In the genomic region with DNA sequence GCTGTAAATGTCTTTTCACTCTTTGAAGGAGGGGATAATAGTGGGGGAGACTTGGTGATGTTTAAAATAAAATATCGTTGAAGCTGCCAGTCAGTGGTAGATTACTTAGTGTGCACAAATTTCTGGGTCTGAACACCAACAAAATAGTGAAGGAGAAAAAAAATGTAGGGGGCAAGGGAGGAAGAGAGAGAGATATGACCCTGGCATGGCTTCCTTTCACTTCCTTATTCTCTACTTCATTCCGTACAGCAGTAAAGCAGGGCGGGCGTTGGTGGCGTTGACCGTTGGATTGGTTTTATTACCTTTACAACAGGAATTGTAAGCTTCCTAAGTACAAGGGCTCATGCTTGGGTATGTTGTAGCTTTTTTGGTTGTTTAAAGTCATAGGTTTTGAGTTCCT, we compare ENCODE assay signal across 16 mouse cellular contexts. TPM values are rescaled to one million over a fixed set of nuclear protein-coding genes. Genes with fewer than 3 reads are reported as not detected.
DNase-seq lines count a peak whose midpoint lies in the region; ATAC-seq and TF ChIP-seq lines count a peak whose summit lies in the region.
"Had no signal": no experiment of that assay in that cellular context is flagged by ENCODE, and none has a peak within 500 bp of the region (broad histone marks: within the 10 kb centered on the region; RNA-seq: fewer than 3 reads in every experiment).

No protein-coding gene starts in this region.

- no peak overlapping the region; the same call in 1 of the 2 replicates for H3K4me3 ChIP-seq in gastrocnemius, adult 2 months
- H3K4me3 ChIP-seq in midbrain, embryonic 15.5 days = no peak overlapping the region
- H3K4me3 ChIP-seq in midbrain, embryonic 16.5 days (ENCODE audit: low read depth, low read length) = no peak overlapping the region
- H3K4me3 ChIP-seq in liver, embryonic 13.5 days (replicated peaks) = peak overlapping the region; percentile 12; the same call in 1 of the 2 replicates
- H3K4me3 ChIP-seq: stomach, embryonic 15.5 days had no signal

- intact Hi-C loops in gastrocnemius, adult 2 months (cut with DNase I) = loop anchor here (2.0 kb wide), 1 partner anchor 53 kb away; no protein-coding TSS in a partner anchor

- H3K9me3 ChIP-seq in midbrain, embryonic 15.5 days = no peaks in the 10 kb centered on the region
- no peaks in the 10 kb centered on the region for H3K9me3 ChIP-seq in midbrain, embryonic 16.5 days (replicated peaks; ENCODE audit: control insufficient read depth, low read length, poor library complexity, severe bottlenecking)
- H3K9me3 ChIP-seq in liver, embryonic 13.5 days (replicated peaks) = no peaks in the 10 kb centered on the region
- H3K9me3 ChIP-seq: stomach, embryonic 15.5 days had no signal

- no peak for TF ChIP-seq CTCF in gastrocnemius, adult 2 months (IDR thresholded peaks at IDR 0.05)

- peaks cover 32% of the 10 kb centered on the region for H3K4me1 ChIP-seq in midbrain, embryonic 15.5 days
- H3K4me1 ChIP-seq in midbrain, embryonic 16.5 days (ENCODE audit: control insufficient read depth, insufficient read depth, low read length) = peaks cover 23% of the 10 kb centered on the region
- peaks cover 33% of the 10 kb centered on the region for H3K4me1 ChIP-seq in liver, embryonic 13.5 days (replicated peaks)
- H3K4me1 ChIP-seq: stomach, embryonic 15.5 days had no signal

- WGBS in midbrain, embryonic 15.5 days = 96% methylated on average over 6 of the region's 6 CpGs
- 90% methylated on average over 6 of the region's 6 CpGs for WGBS in midbrain, embryonic 16.5 days
- 52% methylated on average over 6 of the region's 6 CpGs for WGBS in liver, embryonic 13.5 days (ENCODE audit: insufficient replicate concordance)

- H3K36me3 ChIP-seq in midbrain, embryonic 15.5 days (replicated peaks) = no peaks in the 10 kb centered on the region
- no peaks in the 10 kb centered on the region for H3K36me3 ChIP-seq in midbrain, embryonic 16.5 days (ENCODE audit: control insufficient read depth, insufficient read depth, low read length)
- H3K36me3 ChIP-seq in liver, embryonic 13.5 days = no peaks in the 10 kb centered on the region
- H3K36me3 ChIP-seq in splenic B cell, adult 2 months (ENCODE audit: control insufficient read depth, insufficient read depth, low read length, poor library complexity, severe bottlenecking) = no peaks in the 10 kb centered on the region; the same call in 1 of the 2 replicates
- H3K36me3 ChIP-seq: stomach, embryonic 15.5 days had no signal

- no peak for ATAC-seq in midbrain, embryonic 15.5 days (replicated peaks)
- no peak for ATAC-seq in midbrain, embryonic 16.5 days
- ATAC-seq in liver, embryonic 13.5 days (ENCODE audit: low read depth) = no peak

- DNase-seq in gastrocnemius, adult 2 months = no peak
- DNase-seq in gastrocnemius, adult 8-10 months (ENCODE audit: low spot score in 2 of 2) = no peak
- DNase-seq in liver, embryonic 13.5 days = no peak
- peak; percentile 55 for DNase-seq in splenic B cell, adult 2 months (ENCODE audit: low read depth, low spot score)
- no peak for DNase-seq in layer of hippocampus, adult 11-12 months (ENCODE audit: low spot score)
- no peak for DNase-seq in lung, postnatal 25 days (ENCODE audit: low spot score)
- DNase-seq: adrenal gland, adult 2 months; cerebellum, adult 9-11 months; gastrocnemius, postnatal 36 days; heart, postnatal 10 days; kidney, postnatal 10 days; thymus, postnatal 36 days had no signal

- peak overlapping the region; percentile 72; the same call in 1 of the 2 replicates for H3K4me2 ChIP-seq in midbrain, embryonic 15.5 days
- H3K4me2 ChIP-seq in midbrain, embryonic 16.5 days (ENCODE audit: low read length) = no peak overlapping the region
- H3K4me2 ChIP-seq in liver, embryonic 13.5 days = peak overlapping the region; percentile 92; the same call in 1 of the 2 replicates
- H3K4me2 ChIP-seq: stomach, embryonic 15.5 days had no signal

- no peak overlapping the region for H3K9ac ChIP-seq in midbrain, embryonic 15.5 days
- no peak overlapping the region for H3K9ac ChIP-seq in midbrain, embryonic 16.5 days (ENCODE audit: low read depth, low read length)
- no peak overlapping the region for H3K9ac ChIP-seq in liver, embryonic 13.5 days
- H3K9ac ChIP-seq: stomach, embryonic 15.5 days had no signal

- no peaks in the 10 kb centered on the region for H3K27me3 ChIP-seq in midbrain, embryonic 15.5 days (replicated peaks)
- no peaks in the 10 kb centered on the region for H3K27me3 ChIP-seq in midbrain, embryonic 16.5 days (ENCODE audit: control insufficient read depth, insufficient read depth, low read depth, low read length)
- no peaks in the 10 kb centered on the region for H3K27me3 ChIP-seq in liver, embryonic 13.5 days
- no peaks in the 10 kb centered on the region for H3K27me3 ChIP-seq in splenic B cell, adult 2 months (ENCODE audit: control insufficient read depth, insufficient read depth, low read length, poor library complexity, severe bottlenecking)
- H3K27me3 ChIP-seq: stomach, embryonic 15.5 days had no signal

- H3K27ac ChIP-seq in gastrocnemius, adult 2 months = peak overlapping the region; percentile 0; the same call in 1 of the 2 replicates
- no peak overlapping the region for H3K27ac ChIP-seq in midbrain, embryonic 15.5 days
- H3K27ac ChIP-seq in midbrain, embryonic 16.5 days (ENCODE audit: low read length) = no peak overlapping the region
- H3K27ac ChIP-seq in liver, embryonic 13.5 days = 0 out of 2 replicates have a peak overlapping the region, but pooled peaks have one; percentile 4
- H3K27ac ChIP-seq: stomach, embryonic 15.5 days had no signal

RNA-seq across cellular contexts. Expression of a gene that starts 2.0 kb away (rescaled TPM):
- under 1 TPM; 0.53 to 0.56 TPM for total RNA-seq in gastrocnemius, adult 2 months (2021)
- total RNA-seq in gastrocnemius, adult 8-10 months (2022) = under 1 TPM in 3 of 4 experiments, not detected in 1; 0.36 to 0.86 (median 0.54) TPM
- polyA plus RNA-seq in midbrain, embryonic 15.5 days (2015; fragmentation: Nextera tagmentation; extraction: Ambion mirVana) = 0.42 and 0.67 TPM in 2 replicates
- polyA plus RNA-seq in midbrain, embryonic 16.5 days (2015; fragmentation: Nextera tagmentation; extraction: Ambion mirVana) = 0.94 and 0.97 TPM in 2 replicates
- 0.16 TPM in 1 of 2 replicates, not detected in the other for polyA plus RNA-seq in liver, embryonic 13.5 days (2015; fragmentation: Nextera tagmentation; extraction: Ambion mirVana)
- polyA plus RNA-seq: liver, adult 2 months; stomach, embryonic 15.5 days had no signal

RNA-seq across cellular contexts. Expression of a gene that starts 2.3 kb away (rescaled TPM):
- 10 to 100 TPM; 30.9 to 31.9 TPM for total RNA-seq in gastrocnemius, adult 2 months (2021)
- total RNA-seq in gastrocnemius, adult 8-10 months (2022) = 10 to 100 TPM; 36.4 to 39.3 (median 39.1) TPM
- polyA plus RNA-seq in midbrain, embryonic 15.5 days (2015; fragmentation: Nextera tagmentation; extraction: Ambion mirVana) = 61.2 and 67.6 TPM in 2 replicates
- 60.4 and 62.4 TPM in 2 replicates for polyA plus RNA-seq in midbrain, embryonic 16.5 days (2015; fragmentation: Nextera tagmentation; extraction: Ambion mirVana)
- polyA plus RNA-seq in liver, embryonic 13.5 days (2015; fragmentation: Nextera tagmentation; extraction: Ambion mirVana) = 32.1 and 32.5 TPM in 2 replicates

RNA-seq across cellular contexts. Expression of a gene that starts 36.1 kb away (rescaled TPM):
- not detected for total RNA-seq in gastrocnemius, adult 2 months (2021)
- not detected for total RNA-seq in gastrocnemius, adult 8-10 months (2022)
- polyA plus RNA-seq in midbrain, embryonic 15.5 days (2015; fragmentation: Nextera tagmentation; extraction: Ambion mirVana) = 58.0 and 61.8 TPM in 2 replicates
- polyA plus RNA-seq in midbrain, embryonic 16.5 days (2015; fragmentation: Nextera tagmentation; extraction: Ambion mirVana) = 64.7 and 65.0 TPM in 2 replicates
- polyA plus RNA-seq in liver, embryonic 13.5 days (2015; fragmentation: Nextera tagmentation; extraction: Ambion mirVana) = 0.12 TPM in 1 of 2 replicates, not detected in the other
- total RNA-seq: gastrocnemius, postnatal 36 days; heart, postnatal 10 days; liver, adult 2 months had no signal
- polyA plus RNA-seq: liver, adult 2 months had no signal

RNA-seq across cellular contexts. Expression of a gene that starts 55.2 kb away (rescaled TPM):
- total RNA-seq in gastrocnemius, adult 2 months (2021) = 100 to 1,000 TPM; 101 to 117 TPM
- total RNA-seq in gastrocnemius, adult 8-10 months (2022) = 100 to 1,000 TPM; 101 to 124 (median 111) TPM
- polyA plus RNA-seq in midbrain, embryonic 15.5 days (2015; fragmentation: Nextera tagmentation; extraction: Ambion mirVana) = 17.4 and 20.8 TPM in 2 replicates
- 14.3 and 17.1 TPM in 2 replicates for polyA plus RNA-seq in midbrain, embryonic 16.5 days (2015; fragmentation: Nextera tagmentation; extraction: Ambion mirVana)
- polyA plus RNA-seq in liver, embryonic 13.5 days (2015; fragmentation: Nextera tagmentation; extraction: Ambion mirVana) = 5.2 and 6.1 TPM in 2 replicates

Comparison
In these comparisons a context has a peak if more than half of its experiments do, and no peak if none do; other contexts are left out.
1. H3K27ac ChIP-seq: peak in gastrocnemius, adult 2 months (single experiment) and liver, embryonic 13.5 days (single experiment); none in midbrain, embryonic 15.5 days (single experiment) and midbrain, embryonic 16.5 days (single experiment).
2. RNA of a gene that starts 36.1 kb away (polyA plus RNA-seq): 64.7 to 65.0 TPM in midbrain, embryonic 16.5 days and 58.0 to 61.8 TPM in midbrain, embryonic 15.5 days; 0.12 TPM in liver, embryonic 13.5 days; every median in the first group is over 10 times any median in the second.